Mouse (Mus musculus) ovary, adult 18-20 months (tissue): ENCODE results near the gene Otoa.

Experiments
- DNase-seq: peaks from one replicate; pipeline ENCODE4 v3.0.0; 2022; ENCODE audit warnings: low spot score, mixed read lengths

Gene Otoa

DNA sequence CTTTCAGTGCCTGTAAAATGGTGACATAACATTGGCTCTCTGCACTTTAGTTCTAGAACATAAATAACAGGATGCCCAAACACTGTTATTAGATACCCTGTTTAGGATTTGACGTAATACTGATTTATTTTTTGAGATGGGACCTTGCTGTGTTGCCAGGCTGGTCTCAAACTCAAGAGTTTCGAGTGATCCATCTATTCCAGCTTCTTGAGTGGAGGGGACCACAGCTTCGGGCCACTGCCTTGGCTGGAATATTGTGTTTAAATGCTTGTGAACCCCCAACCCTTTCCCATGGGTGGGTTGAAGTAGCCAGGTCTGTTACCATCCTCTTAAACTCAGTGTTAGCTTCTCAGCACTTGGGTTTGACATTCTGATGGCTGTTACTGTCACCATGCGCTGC is at the start of gene Otoa:
Gene Otoa (plus strand): TSS at position 301 of the 400 bp plus-strand sequence.
- no peak for DNase-seq

DNA sequence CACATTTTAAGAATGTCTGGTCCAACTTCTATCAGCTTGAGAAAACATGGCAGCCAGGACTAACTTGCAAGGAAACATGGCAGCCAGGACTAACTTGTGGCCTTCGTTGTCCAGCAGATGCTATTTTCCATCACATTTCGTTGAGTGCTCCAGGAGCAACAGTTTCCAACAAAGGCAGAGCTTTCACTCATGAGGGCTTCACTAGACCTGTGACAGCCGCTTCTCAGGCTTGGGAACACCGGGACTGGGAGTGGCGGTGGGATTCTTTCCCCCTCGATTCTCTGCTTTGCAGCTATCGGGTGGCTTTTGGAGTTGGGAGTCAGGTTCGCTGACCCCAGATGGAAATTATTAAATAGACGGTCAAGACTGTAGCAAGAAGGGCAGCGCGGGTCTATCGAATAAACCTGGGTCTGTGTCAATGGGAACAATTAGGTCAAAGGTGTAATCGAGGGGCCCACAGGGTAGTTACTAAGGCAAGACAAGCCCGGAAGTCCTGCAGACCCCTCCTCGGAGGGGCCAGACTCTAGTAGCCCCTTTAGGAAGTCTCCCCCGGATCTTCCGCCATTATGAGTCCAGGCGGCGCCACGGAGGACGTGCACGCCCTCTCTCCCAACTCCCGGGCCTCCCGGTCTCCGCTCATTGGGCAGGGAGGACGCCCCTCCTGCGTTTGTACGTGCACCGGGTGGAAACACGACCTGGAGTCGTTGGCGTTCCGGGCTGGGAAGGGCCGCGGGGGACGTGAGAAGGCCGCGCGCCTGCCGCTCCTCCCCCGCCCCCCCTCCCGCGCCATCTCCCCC is 47.4 kb upstream of the Otoa start, which contains the start of gene Mettl9:
Gene Mettl9 (plus strand): TSS at position 590 of the 797 bp plus-strand sequence.
- peak; percentile 91 for DNase-seq

DNA sequence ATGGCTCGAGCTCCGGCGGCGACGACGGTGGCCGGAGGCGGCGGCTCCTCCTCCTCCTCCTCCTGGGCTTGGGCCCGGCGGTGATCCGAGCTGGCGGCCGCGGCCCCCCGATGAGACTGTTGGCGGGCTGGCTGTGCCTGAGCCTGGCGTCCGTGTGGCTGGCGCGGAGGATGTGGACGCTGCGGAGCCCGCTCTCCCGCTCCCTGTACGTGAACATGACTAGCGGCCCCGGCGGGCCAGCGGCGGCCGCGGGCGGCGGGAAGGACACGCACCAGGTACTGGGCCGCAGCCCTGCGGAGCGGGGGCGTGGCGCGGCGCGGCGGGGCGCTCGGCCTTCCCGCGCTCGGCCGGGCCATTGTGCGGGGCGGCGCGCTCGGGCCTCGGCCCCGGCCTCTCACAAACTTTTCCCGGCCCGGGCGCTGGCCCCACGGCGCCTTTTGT is 46.7 kb upstream of the Otoa start:
- DNase-seq = no peak

DNA sequence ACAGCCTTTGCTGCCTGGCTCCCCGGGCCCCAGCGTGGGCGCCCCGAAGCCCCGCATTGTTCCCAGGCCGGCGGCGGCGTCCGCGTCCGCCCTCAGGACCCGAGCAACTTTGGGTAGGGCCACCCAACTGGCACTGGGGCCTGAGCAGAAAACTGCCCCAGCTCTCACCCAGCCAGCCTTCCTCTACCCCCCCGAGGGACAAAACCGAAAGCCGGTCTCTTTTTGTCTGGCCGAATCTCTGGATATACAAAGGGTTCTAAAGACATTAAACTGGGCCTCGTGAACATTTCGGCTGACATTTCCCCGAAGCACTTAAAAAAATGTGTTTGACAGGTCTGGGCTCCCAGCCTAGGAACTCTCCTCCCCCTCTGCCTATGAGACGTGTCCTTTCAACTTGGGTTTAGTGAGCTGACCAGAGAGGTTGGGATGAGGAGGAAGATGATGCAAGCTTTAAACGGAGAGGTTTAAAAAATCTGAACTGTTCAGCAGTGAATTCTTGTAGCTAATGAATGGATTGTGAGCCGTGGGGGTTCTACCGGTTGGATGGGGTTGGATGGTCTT is 46.2 kb upstream of the Otoa start:
- no peak for DNase-seq

DNA sequence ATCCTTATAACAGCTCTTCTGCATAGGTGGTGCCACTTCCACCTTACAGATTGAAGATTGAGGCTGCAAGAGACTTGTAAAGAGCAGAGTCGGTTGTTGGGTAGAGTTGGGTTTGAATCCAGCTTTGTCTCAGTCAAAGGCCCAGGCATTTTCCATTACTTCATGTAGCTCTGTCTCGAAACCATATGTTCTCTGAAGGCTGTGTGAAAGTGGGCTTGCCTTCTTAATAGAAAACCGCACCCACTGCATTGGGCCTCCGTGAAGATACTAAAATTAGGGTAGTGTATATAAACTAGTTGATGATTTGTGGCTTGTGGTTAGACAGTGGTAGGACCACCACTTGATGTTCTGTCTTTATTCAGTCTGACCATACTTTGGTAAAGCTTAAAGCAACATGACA is 40.9 kb upstream of the Otoa start:
- no peak for DNase-seq

DNA sequence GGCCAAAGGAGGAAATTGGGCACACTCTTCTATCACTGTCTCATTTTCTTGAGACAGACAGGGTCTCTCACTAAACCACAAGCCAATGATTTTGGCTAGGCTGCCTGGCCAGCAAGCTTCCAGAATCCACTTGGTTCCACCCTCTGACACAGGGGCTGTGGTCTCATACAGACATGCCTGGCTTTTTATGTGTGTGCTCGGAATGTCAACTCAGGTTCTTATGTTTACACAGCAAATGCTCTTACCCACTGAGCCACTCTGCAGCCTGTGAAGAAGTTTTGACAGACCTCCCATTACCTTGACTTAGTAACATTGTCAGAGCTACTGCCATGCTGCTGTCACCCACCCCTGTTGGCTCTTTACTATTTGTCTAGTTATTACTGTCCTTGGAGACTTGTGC is 39.5 kb upstream of the Otoa start:
- no peak for DNase-seq

DNA sequence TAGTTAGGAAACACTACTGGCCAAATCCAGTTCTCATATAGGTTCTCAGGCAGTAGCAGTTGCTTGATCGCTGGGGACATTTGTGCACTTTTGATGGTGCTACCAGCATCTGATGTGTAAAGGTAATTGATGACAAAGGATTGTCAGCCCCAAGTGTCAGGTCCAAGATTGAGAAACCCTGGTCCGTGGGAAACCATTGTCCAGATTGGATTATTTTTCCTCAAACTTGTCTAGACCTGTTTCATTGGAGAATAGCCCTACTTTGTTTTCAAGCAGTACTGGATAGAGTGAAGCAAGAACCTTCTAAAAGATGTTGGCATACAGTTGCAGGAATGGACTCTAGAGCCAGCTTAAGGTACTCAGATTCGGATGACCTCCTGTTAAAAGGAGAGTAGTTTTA is 38.4 kb upstream of the Otoa start:
- no peak for DNase-seq

DNA sequence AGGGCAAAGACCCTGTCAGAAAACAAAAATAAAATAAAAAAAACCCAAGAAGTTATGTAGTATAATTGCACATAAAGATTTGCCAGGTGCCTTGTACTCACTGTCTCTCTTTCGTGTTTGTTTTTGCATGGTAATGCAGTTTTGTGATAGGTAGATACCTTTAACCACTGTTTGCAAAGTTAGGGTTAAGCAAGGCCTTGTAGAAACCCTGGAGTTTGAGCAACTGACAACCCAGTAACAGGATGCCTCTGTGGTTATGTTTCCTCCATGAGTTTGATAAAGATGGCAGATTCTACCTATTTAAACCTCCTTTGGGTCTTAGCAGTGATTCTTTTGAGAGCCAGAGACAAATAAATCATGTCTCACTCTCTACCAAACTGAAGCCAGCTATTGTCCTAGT is 37.9 kb upstream of the Otoa start:
- DNase-seq = no peak

DNA sequence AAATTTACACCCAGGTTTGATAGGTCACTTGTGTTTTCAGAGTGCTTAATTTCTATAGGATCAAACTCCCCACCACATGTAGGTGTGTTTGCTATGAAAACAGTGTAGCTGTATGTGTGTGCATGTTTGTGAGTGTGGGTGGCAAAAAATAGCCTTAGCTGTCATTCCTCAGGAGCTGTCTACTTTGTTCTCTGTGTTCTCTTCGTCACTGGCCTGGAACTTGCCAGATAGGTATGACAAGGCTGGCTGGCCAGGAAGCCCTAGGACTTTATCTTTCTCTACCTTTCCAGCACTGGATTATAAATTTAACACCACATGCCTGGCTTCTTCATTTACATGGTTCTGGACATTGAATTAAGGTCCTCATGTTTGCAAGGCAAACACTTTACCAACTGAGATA is 37.2 kb upstream of the Otoa start:
- no peak for DNase-seq

DNA sequence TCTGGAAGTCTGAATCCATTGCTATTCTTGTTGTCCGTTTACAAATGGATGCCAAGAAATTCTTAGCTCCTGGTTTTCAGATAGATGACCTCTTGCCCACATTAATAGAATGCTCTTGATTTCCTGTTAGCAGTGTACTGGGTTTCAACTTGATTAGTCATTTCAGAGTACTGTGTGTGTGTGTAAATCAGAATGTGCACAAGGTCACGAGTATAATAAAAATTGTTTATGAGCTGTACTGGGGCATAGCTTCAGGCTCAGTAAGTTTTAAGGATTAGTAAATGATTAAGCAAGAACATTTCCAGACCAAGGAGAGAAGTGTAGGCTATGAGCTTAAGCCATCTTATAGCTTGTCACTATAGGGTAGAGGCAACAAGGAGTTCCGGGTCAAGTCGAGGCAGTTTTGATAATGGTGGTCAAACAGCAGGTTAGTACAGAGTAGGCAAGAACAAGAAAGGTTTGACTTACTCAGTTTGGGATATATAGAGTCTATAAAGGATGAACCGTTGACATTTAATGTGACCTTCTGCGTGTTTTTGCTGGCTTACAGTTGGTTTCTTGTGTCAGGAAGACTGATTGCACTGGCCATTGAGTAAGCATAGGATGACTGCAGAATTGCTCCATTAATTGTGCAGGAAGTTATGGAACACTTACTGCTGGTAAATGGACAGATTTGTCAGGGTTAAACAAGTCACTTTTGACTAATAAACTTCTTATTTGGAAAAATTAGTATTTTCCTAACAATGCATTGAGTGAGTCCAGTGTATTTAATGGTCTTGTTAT is 35.6 kb upstream of the Otoa start:
- DNase-seq = no peak

DNA sequence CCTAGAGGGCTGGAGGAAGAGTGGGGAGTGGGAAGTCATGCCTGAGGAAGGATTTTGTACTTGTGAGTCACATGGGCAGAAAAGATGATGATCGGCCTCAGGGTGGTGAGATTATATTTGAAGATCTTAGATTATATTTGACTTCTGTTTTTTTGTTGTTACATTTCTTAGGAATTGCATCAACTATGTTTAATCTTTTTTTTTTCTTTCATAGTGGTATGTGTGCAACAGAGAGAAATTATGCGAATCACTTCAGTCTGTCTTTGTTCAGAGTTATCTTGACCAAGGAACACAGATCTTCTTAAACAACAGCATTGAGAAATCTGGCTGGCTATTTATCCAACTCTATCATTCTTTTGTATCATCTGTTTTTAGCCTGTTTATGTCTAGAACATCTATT is 33.8 kb upstream of the Otoa start:
- DNase-seq = no peak

DNA sequence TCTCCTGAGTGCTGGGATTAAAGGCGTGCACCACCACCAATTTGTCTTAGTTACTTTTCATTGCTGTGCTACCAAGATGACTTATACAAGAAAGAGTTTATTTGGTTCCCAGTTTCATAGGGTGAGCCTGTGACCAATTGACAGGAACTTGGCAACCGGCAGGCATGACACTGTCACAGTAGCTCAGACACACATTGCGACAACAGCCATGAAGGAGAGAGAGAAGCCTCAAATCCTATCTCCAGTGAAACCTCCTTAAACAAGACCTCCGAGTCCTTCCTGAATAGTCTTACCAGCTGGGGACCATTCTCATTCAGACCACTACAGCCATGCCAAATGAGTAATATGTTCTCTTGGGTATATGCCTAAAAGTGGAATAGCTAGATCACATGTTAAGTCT is 28.4 kb upstream of the Otoa start:
- DNase-seq = no peak

DNA sequence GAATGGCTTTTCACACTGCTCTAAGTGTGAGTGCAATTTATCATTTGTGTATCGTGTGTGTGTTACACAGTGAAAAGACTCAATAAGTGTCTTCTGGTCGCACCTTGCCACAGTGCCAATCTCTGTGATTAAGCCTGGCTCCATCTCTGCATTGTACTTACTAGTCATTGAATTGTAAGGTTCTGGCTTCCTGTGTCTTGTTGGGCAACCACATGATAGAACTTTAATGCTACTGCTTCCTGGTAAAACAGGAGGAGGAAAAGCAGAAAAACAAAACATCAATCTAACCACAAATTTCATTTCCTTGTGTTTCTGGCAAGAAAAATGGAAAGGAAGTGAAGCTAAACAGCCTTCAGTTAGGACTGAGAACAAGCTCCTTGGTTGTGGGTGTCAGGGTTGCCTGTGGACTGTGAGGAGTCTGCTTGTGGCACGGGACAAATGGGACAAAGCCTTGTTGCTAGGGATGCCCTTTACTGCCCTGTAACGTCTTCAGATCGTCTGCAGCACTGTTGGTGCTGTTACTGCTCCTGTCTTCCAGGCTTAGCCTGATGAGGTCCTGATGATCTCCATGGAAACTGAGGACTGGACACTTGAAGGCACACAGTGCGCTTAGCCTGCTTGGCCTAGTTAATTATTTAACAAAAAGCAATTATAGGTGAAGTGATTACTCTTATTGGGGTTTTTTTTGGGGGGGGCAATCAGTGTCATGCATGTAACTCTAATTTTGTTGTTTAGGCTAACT is 21.8 kb upstream of the Otoa start:
- no peak for DNase-seq

DNA sequence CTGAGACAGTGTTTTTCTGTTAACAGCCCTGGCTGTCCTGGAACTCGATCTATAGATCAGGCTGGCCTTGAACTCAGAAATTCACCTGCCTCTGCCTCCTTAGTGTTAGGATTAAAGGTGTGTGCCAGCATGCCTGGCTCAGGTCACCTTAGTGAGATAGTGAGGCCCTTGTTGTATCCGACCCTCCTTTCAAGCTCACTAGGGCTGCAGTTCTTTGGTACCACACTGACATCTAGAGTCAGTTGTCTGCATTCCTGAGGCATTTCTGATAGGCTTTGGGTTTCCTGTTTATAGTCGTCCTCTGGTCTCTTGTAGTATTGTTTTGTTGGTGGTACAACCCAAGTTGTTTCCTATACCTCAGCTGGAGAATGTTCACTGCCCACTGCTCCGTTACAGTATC is 17.1 kb upstream of the Otoa start:
- no peak for DNase-seq

DNA sequence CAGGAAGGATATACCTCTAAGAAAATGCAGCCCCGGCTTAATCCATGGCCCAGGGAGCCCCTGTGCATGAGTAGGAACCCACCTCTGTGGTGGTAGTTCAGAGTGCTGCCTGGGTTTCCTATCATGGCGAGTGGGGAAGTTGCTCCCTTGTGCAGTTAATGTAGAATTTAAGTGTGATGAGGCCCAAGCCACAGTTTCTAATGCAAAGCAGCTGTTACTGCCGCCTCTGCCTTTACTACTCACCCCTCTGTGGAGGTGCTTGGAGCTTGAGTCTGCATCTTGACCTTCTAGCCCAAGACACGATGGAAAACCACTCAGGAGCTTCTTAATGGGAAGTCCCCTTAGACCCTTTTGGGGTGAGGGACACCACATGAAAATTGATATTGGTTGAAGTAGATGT is 10.2 kb upstream of the Otoa start:
- no peak for DNase-seq

DNA sequence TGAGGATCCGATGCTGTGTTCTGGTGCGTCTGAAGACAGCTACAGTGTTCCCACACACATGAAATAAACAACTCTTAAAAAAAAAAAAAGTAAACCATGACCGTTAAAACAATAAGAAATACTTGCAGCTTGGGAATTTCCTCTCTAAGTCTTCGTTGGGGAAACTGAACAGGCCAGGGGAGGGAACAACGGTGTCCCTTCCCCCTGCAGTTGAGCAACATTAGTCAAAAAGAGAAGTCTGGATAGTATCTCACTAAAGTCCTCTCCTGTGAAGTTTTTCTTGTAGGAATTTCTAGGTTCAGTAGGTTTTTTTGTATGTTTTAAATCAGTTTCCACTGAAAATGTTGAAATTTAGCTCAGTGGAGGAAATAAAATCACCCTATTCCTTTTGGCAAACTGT is 8.9 kb upstream of the Otoa start:
- DNase-seq = no peak

DNA sequence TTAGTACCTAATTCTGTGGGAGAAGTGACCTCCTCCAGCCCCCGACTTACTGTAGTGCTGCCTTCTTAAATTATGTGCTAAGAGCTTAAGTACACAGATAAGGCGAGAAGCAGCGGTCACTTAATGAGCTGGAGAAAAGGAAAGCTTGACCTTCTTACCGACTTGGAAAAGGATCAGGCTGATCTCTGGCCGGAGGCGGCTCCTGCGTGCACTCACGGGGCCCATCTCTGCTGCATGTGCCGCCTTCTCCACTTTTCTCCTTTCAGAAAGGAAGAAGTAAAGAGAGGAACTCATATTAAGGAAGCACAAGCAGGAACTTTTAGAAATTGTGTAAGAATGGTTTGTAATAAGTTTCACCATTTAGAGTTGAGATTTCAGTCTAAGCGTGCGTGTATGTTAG is 7.2 kb upstream of the Otoa start, which contains the start of gene Igsf6:
Gene Igsf6 (minus strand): TSS at position 292 of the 400 bp plus-strand sequence.
- DNase-seq = no peak

DNA sequence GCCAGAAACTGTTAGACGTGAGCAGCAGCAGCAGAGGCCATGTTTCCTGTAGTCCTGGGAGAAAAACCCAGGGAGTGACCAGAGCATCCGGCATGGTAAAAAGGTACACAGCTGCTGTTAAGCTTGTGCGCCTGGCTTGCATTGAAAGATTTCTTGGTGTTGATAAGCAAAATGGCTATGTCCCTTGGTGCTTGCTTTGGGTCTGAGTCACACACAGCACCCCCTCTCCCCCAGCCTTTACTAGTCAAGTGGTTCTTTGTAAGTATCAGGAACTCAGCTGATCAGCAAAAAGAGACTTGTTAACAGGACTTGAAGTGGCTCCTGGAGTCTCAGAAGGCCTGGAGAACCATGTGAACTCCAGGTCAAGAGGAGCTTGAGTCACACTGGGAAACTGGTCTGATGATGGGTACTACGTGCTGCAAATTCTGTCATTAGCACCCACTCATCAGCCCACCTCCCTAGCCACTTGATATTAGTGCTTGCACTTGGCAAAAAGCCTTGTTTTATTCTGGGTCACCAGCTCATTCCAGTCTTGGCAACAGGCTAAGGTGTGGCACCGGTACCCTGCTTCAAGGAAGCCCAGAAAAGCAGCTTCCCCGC is 6.5 kb upstream of the Otoa start:
- no peak for DNase-seq

DNA sequence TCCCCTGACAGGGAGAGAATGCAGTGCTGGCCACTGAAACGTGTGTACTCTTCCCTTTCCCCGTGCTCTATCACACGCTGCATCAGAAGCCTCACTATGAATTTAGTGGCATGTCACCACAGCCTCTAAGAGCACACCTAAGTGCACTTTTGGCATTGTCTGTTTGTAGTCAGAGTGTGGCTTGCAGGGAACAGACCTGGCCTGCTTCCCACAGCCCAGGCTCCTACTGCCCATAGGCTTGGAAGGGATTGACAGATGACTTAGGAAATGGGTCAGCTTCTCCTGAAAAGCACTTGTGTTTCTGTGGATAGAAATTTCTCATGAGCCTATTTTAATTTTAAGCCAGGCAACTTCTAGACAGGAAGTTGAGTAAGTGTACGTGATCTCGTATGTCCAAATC is 6.0 kb upstream of the Otoa start:
- DNase-seq = no peak

DNA sequence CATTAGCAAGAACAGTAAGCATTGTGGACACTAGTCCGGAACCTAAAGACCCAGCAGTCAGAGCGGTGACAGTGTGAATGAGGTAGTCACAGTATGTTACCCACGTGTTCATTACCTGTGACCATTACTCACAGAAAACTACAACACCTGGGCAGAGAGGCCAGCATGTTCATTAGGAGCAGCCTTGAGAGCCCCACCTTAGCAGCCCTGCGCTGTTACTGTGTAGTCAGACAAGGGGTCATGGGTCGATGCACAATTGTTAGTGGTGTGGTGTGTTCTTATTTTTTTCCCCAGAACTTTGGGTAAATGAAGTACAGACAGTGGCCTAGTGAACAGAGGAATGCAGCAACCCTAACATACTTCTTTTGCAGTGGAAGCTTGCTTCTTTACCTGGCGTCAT is 4.1 kb upstream of the Otoa start:
- no peak for DNase-seq

DNA sequence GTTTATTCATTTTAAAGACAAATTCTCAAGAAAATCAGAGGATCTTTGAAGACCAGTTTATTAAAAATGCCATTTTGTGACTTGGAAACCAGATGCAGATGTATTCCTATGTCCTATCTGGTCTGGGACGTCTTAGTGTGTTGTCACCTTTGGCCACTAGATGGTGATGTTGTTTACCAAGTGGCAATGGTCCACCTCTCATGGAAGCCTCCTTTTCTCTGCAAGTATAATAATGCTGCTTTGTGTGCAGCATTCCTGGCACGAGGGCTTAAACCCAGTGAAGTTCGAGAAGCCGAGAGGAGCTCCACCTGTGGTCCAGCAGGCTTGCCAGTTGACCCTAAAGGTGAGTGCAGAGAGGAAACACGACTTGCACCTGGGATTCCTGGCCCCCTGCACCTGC is 3.6 kb upstream of the Otoa start:
- no peak for DNase-seq

DNA sequence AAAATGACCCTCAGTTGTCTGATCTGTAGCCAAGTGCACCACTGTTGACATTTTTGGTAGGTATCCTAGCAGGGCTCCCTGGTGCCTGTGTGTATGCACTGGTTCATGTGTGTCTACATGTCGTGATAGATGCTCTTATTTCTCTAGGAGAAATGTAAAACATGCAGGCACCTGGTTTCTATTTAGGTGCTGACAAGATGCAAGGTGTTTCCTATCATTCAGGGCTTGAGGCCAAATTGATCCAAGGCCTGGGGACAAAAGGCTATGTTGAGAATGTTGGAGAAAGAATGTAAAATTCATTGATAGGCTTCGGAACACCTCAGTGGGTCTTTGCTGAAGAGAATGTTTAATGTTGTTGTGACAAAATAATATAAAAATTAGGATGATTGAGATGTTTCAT is 366 bp downstream of the Otoa start:
- DNase-seq = no peak
